Mouse (Mus musculus) ovary, postnatal 10 days (tissue): Measurements from ENCODE around the gene Ttc7b.

ENCODE experiments used
- DNase-seq: peaks from one replicate; pipeline ENCODE4 v3.0.0; 2022; ENCODE audit warnings: low spot score

Gene Ttc7b

GRCm38 (mm10) chr12:100414717-100415398 is 105.8 kb downstream of the Ttc7b start:
- no peak for DNase-seq

- DNase-seq: no peak
Measured at GRCm38 (mm10) chr12:100408714-100409113, 111.9 kb downstream of the Ttc7b start.

- no peak for DNase-seq
Measured at GRCm38 (mm10) chr12:100408143-100408542, 112.5 kb downstream of the Ttc7b start.

- no peak for DNase-seq
Measured at GRCm38 (mm10) chr12:100407371-100407770, 113.3 kb downstream of the Ttc7b start.

- no peak for DNase-seq
Measured at GRCm38 (mm10) chr12:100406094-100406493, 114.5 kb downstream of the Ttc7b start.

- DNase-seq: no peak
Measured at GRCm38 (mm10) chr12:100405512-100406030, 115.1 kb downstream of the Ttc7b start.

- no peak for DNase-seq
Measured at GRCm38 (mm10) chr12:100404430-100404829, 116.2 kb downstream of the Ttc7b start.

GRCm38 (mm10) chr12:100403005-100403324 is 117.7 kb downstream of the Ttc7b start:
- no peak for DNase-seq

GRCm38 (mm10) chr12:100402296-100403004 is 118.2 kb downstream of the Ttc7b start:
- no peak for DNase-seq

- no peak for DNase-seq
Measured at GRCm38 (mm10) chr12:100400119-100400518, 120.5 kb downstream of the Ttc7b start.

- DNase-seq: no peak
Measured at GRCm38 (mm10) chr12:100399126-100399727, 121.4 kb downstream of the Ttc7b start.

GRCm38 (mm10) chr12:100398268-100398943 is 122.2 kb downstream of the Ttc7b start:
- no peak for DNase-seq

- DNase-seq: no peak
Measured at GRCm38 (mm10) chr12:100397432-100398146, 123.0 kb downstream of the Ttc7b start.

- DNase-seq: no peak
Measured at GRCm38 (mm10) chr12:100396806-100397205, 123.8 kb downstream of the Ttc7b start.

- no peak for DNase-seq
Measured at GRCm38 (mm10) chr12:100393532-100393931, 127.1 kb downstream of the Ttc7b start.

GRCm38 (mm10) chr12:100393109-100393508 is 127.5 kb downstream of the Ttc7b start:
- no peak for DNase-seq

- DNase-seq: no peak
Measured at GRCm38 (mm10) chr12:100392466-100392865, 128.2 kb downstream of the Ttc7b start.

GRCm38 (mm10) chr12:100391890-100392289 is 128.7 kb downstream of the Ttc7b start:
- no peak for DNase-seq

- DNase-seq: no peak
Measured at GRCm38 (mm10) chr12:100389878-100390710, 130.5 kb downstream of the Ttc7b start.

GRCm38 (mm10) chr12:100386259-100386658 is 134.4 kb downstream of the Ttc7b start:
- DNase-seq: no peak

- DNase-seq: no peak
Measured at GRCm38 (mm10) chr12:100382526-100382925, 138.1 kb downstream of the Ttc7b start.
